Mouse (Mus musculus) hindbrain, embryonic 16.5 days (tissue): Measurements from ENCODE around the gene Sim1. TPM values are rescaled to one million over a fixed set of nuclear protein-coding genes. Genes with fewer than 3 reads are reported as not detected.
A peak's percentile ranks its signal among the peaks of the same experiment; 100 is the strongest.

Source experiments
- ATAC-seq: fragments of 200-750 bp; cut with Nextera tagmentation; 2 replicates; pipeline ENCODE4 v1.8.0; 2017; ENCODE audit warnings: moderate TSS enrichment, moderate library complexity
- H3K27ac ChIP-seq: fragments of 300-500 bp; sonication (generic); 2 replicates; pipeline ENCODE4 v1.5.1; 2014; ENCODE audit warnings: low read depth, mild to moderate bottlenecking, control low read depth, low read length, moderate library complexity
- H3K27me3 ChIP-seq: fragments of 300-500 bp; sonication (generic); replicated peaks from 2 replicates; pipeline ENCODE4 v1.6.1; 2014; ENCODE audit warnings: low read length; ENCODE audit not compliant: control insufficient read depth, insufficient read depth
- H3K36me3 ChIP-seq: fragments of 300-500 bp; sonication (generic); 2 replicates; pipeline ENCODE4 v1.6.1; 2014; ENCODE audit warnings: mild to moderate bottlenecking, low read length, moderate library complexity, mixed read lengths; ENCODE audit not compliant: control insufficient read depth, insufficient read depth
- H3K4me1 ChIP-seq: fragments of 300-500 bp; sonication (generic); 2 replicates; pipeline ENCODE4 v1.6.1; 2014; ENCODE audit warnings: low read depth, low read length; ENCODE audit not compliant: control insufficient read depth, insufficient read depth
- H3K4me2 ChIP-seq: fragments of 300-500 bp; sonication (generic); 2 replicates; pipeline ENCODE4 v1.6.1; 2014; ENCODE audit warnings: mild to moderate bottlenecking, low read length, control low read depth, moderate library complexity
- H3K4me3 ChIP-seq: fragments of 300-500 bp; sonication (generic); 2 replicates; pipeline ENCODE4 v1.5.1; 2014; ENCODE audit warnings: mild to moderate bottlenecking, low read length, control low read depth, moderate library complexity
- H3K9ac ChIP-seq: fragments of 300-500 bp; sonication (generic); 2 replicates; pipeline ENCODE4 v1.6.1; 2014; ENCODE audit warnings: low read depth, mild to moderate bottlenecking, control low read depth, low read length, moderate library complexity
- H3K9me3 ChIP-seq: fragments of 300-500 bp; sonication (generic); 2 replicates; pipeline ENCODE4 v1.6.1; 2014; ENCODE audit warnings: mild to moderate bottlenecking, low read length, moderate library complexity; ENCODE audit not compliant: control insufficient read depth
- WGBS: fragments of 180-500 bp; shearing (Covaris S2); extraction: QIAGEN DNeasy Blood & Tissue Kit; methylation state at CpG from one replicate; pipeline ENCODE4 v1.1.7; 2014; 5-methylcytosine and 5-hydroxymethylcytosine counted together
- polyA plus RNA-seq: library from polyadenylated mRNA; unstranded; fragments of >200 nt; fragmentation: Nextera tagmentation; extraction: Ambion mirVana; gene quantifications from 2 replicates; pipeline ENCODE4 v1.2.1, GENCODE M21; 2015

Gene Sim1
- polyA plus RNA-seq, 1 experiment from 2014 or later = 0.05 TPM

GRCm38 (mm10) chr10:50910400-50910799 is 15.8 kb downstream of the Sim1 start:
- H3K27me3 ChIP-seq = peaks cover 64% of the 10 kb centered on the region
- peak; percentile 45; the same call in 1 of the 2 replicates for ATAC-seq
- H3K9ac ChIP-seq = no peak overlapping the region
- no peak overlapping the region for H3K27ac ChIP-seq
- H3K36me3 ChIP-seq = no peaks in the 10 kb centered on the region
- peak overlapping the region; percentile 40 for H3K4me2 ChIP-seq
- 1% methylated on average over 16 of the region's 16 CpGs for WGBS
- no peaks in the 10 kb centered on the region; the same call in 1 of the 2 replicates for H3K4me1 ChIP-seq
- H3K4me3 ChIP-seq = peak overlapping the region; percentile 17
- peaks cover 4% of the 10 kb centered on the region for H3K9me3 ChIP-seq

- no peak overlapping the region for H3K9ac ChIP-seq
- WGBS = 5% methylated on average over 12 of the region's 12 CpGs
- peak overlapping the region; percentile 40 for H3K4me2 ChIP-seq
- peaks cover 62% of the 10 kb centered on the region for H3K27me3 ChIP-seq
- no peak overlapping the region for H3K27ac ChIP-seq
- ATAC-seq = peak; percentile 60; the same call in 1 of the 2 replicates
- no peaks in the 10 kb centered on the region for H3K36me3 ChIP-seq
- H3K9me3 ChIP-seq = peaks cover 4% of the 10 kb centered on the region
- H3K4me1 ChIP-seq = no peaks in the 10 kb centered on the region; the same call in 1 of the 2 replicates
- peak overlapping the region; percentile 11 for H3K4me3 ChIP-seq
Observed at GRCm38 (mm10) chr10:50910861-50911410, 16.4 kb downstream of the Sim1 start.

GRCm38 (mm10) chr10:50915607-50916006 is 21.1 kb downstream of the Sim1 start:
- Histone ChIP-seq H3K27ac (no peak overlapping the region), H3K9ac (no peak overlapping the region), H3K4me1 (no peaks in the 10 kb centered on the region), H3K4me2 (no peak overlapping the region), H3K4me3 (no peak overlapping the region), H3K9me3 (peaks cover 4% of the 10 kb centered on the region), H3K36me3 (no peaks in the 10 kb centered on the region), H3K27me3 (peaks cover 22% of the 10 kb centered on the region)
- WGBS = 45% methylated on average over 2 of the region's 2 CpGs
- ATAC-seq = no peak

DNA sequence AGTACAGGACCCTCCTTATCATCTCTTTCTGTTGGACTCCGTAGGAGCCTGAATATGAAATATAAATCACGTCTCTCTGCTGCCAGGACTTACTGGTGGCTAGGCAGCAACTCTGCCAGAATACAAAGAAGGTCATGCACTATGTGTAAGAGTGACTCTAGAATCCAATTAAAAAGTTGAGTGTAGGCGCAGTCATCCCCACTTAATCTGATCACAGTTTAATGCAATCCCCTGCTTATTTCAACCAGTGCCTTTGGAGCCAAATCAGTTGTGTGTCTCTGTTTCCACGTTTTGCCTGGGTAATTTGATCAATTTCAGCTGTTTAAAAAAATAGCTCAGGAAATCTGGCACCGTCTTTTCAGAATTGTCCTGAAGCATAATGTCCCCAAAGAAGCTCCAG is 34.7 kb downstream of the Sim1 start:
- Histone ChIP-seq H3K27me3 (no peaks in the 10 kb centered on the region), H3K4me3 (no peak overlapping the region), H3K27ac (no peak overlapping the region), H3K9me3 (no peaks in the 10 kb centered on the region), H3K4me2 (no peak overlapping the region), H3K4me1 (no peaks in the 10 kb centered on the region), H3K36me3 (no peaks in the 10 kb centered on the region), H3K9ac (no peak overlapping the region)
- ATAC-seq = no peak
- 59% methylated on average over 5 of the region's 5 CpGs for WGBS

DNA sequence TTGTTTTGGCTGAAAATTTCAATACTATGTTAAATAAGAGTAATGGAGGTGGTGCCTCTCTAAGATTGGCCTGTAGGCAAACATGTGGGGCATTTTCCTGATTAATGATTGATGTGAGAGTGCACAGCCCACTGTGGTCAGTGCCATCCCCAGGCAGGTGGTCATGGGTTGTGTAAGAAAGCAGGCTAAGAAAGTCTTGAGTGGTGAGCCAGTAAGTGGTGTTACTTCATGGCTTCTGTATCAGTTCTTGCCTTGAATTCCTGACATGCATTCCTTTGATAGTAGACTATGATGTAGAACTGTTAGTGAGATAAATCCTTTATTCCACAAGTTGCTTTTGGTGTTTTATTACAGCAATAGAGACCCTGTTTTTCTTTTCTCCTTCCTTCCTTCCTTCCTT is 41.1 kb downstream of the Sim1 start:
- Histone ChIP-seq H3K4me2 (no peak overlapping the region), H3K4me3 (no peak overlapping the region), H3K9ac (no peak overlapping the region), H3K27ac (no peak overlapping the region), H3K27me3 (no peaks in the 10 kb centered on the region), H3K36me3 (no peaks in the 10 kb centered on the region), H3K4me1 (no peaks in the 10 kb centered on the region), H3K9me3 (no peaks in the 10 kb centered on the region)
- no peak for ATAC-seq

DNA sequence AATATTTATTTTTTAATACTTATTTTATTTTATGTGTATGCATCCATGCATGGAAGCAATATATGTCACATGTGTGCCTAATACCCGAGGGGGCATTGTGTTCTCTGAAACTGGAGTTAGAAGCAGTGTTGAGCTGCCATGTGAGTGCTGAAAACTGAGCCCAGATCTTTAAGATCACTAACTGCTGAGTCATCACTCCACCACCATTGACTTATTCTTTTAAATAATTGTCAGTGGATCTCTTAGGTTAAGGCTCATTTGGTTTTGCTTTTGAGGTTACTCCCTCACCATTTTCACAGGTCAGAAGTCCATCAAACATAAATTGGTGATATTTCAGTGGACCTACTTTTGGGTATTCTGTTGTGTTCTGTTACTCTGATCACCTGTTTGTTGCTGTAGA is 79.1 kb downstream of the Sim1 start:
- ATAC-seq = no peak
- Histone ChIP-seq H3K4me1 (no peaks in the 10 kb centered on the region), H3K4me2 (no peak overlapping the region), H3K9ac (no peak overlapping the region), H3K36me3 (no peaks in the 10 kb centered on the region), H3K27ac (no peak overlapping the region), H3K4me3 (no peak overlapping the region), H3K27me3 (no peaks in the 10 kb centered on the region), H3K9me3 (no peaks in the 10 kb centered on the region)
- WGBS = 69% methylated on average over 1 of the region's 1 CpGs

GRCm38 (mm10) chr10:50981849-50982248 is 87.3 kb downstream of the Sim1 start:
- no peak overlapping the region for H3K27ac ChIP-seq
- WGBS = 86% methylated on average over 3 of the region's 3 CpGs

DNA sequence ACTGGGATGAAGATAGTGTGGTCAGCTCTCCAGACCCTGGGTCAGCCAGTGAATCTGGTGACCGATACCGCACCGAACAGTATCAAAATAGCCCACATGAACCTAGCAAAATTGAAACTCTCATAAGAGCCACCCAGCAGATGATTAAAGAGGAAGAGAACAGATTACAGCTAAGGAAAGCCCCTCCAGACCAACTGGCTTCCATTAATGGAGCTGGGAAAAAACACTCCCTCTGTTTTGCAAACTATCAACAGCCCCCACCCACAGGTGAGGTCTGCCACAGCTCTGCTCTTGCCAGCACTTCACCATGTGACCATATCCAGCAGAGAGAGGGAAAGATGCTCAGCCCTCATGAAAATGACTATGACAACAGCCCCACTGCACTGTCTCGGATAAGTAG is 89.1 kb downstream of the Sim1 start:
- no peak overlapping the region for H3K4me2 ChIP-seq
- no peaks in the 10 kb centered on the region for H3K36me3 ChIP-seq
- no peaks in the 10 kb centered on the region for H3K27me3 ChIP-seq
- ATAC-seq = no peak
- no peak overlapping the region for H3K27ac ChIP-seq
- H3K9me3 ChIP-seq = no peaks in the 10 kb centered on the region
- WGBS = 95% methylated on average over 4 of the region's 4 CpGs
- no peaks in the 10 kb centered on the region for H3K4me1 ChIP-seq
- no peak overlapping the region for H3K9ac ChIP-seq
- H3K4me3 ChIP-seq = no peak overlapping the region

More at GRCm38 (mm10) chr10:50981849-50982248, 87.3 kb downstream of the Sim1 start:
- no peaks in the 10 kb centered on the region for H3K9me3 ChIP-seq
- H3K36me3 ChIP-seq = no peaks in the 10 kb centered on the region
- no peaks in the 10 kb centered on the region for H3K4me1 ChIP-seq
- ATAC-seq = no peak
- no peak overlapping the region for H3K9ac ChIP-seq
- H3K4me2 ChIP-seq = no peak overlapping the region
- H3K4me3 ChIP-seq = no peak overlapping the region
- H3K27me3 ChIP-seq = no peaks in the 10 kb centered on the region

DNA sequence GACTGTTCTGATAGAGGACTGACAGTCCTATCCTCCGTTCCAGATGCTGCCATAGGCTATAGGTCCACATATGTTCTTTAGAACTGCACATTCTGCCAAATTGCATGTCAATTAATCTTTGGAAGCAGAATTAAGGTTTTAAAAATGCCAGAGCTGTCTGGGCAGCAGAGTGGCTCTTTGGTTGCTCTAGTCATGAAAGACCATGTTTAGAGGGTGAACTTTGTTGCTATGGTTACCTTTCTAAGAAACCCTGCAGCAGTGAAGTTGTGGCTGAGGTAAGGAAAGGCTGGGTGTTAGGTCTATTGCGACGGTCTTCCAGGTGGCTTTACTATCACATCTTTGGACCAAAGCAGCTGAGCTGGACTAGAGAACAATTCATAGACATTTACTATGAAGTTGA is 113.2 kb downstream of the Sim1 start:
- Histone ChIP-seq H3K27ac (no peak overlapping the region), H3K4me1 (no peaks in the 10 kb centered on the region), H3K9me3 (no peaks in the 10 kb centered on the region), H3K9ac (no peak overlapping the region), H3K4me3 (no peak overlapping the region), H3K36me3 (no peaks in the 10 kb centered on the region), H3K27me3 (no peaks in the 10 kb centered on the region), H3K4me2 (no peak overlapping the region)
- 0 out of 2 replicates have a peak, but pooled peaks have one; percentile 68 for ATAC-seq
- WGBS = 14% methylated on average over 3 of the region's 3 CpGs
